Mouse (Mus musculus): ENCODE data around the gene Slc36a1.

Gene Slc36a1

DNA sequence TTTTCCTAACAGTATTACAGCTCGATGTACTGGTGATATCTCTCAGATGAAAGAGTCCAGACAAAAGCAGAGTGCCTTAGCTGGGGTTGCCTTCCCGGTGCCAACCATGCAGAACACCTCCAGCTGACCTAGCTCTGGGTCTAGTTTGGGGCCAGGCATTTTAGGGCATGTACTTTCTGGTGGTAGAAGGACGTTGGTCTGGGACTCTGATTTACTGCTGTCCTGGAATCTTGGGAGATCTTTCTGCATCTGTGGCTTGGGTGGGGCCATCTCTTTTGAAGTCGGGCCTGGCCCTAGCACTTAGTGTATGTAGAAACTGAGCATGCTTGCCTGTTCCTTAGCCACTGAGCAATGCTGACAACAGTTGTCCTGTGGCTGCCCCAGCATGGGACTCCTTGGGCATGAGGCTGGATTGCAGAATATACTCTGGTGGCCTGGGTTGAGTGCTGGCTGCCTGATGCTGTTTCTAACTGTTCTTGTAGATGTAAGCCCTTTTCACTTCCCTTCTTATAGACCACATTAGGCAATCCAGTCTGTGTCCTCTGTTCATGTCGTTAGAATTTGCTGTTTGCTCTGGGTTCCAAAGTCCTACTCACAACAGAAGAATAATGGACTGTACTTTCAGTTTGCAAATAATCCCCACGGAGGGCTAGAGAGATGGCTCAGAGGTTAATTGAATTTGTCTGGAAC lies 4.0 kb downstream of the Slc36a1 start:
- DNase-seq (ENCODE audit: extremely low spot score, low read depth, low spot score): no peak

DNA sequence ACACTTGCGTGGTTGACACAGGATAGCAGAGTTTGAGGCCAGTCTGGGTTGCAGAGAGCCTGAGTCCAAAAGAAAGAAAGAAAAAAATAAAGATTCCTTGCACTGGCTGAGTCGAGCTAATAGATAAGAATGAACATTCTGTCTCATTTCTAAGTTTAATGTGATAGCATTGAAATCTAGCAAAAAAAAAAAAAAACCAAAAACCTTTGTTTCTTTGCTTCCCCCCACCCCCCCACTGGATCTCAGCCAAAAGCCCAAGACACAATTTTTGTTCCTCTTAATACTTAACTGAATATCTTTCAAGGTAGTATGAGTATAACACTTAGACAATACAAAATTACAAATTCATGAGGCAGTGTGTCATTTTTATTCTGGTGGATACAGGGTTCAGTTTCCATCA lies 4.9 kb downstream of the Slc36a1 start:
- no peak for DNase-seq (ENCODE audit: extremely low spot score, low read depth, low spot score)

DNA sequence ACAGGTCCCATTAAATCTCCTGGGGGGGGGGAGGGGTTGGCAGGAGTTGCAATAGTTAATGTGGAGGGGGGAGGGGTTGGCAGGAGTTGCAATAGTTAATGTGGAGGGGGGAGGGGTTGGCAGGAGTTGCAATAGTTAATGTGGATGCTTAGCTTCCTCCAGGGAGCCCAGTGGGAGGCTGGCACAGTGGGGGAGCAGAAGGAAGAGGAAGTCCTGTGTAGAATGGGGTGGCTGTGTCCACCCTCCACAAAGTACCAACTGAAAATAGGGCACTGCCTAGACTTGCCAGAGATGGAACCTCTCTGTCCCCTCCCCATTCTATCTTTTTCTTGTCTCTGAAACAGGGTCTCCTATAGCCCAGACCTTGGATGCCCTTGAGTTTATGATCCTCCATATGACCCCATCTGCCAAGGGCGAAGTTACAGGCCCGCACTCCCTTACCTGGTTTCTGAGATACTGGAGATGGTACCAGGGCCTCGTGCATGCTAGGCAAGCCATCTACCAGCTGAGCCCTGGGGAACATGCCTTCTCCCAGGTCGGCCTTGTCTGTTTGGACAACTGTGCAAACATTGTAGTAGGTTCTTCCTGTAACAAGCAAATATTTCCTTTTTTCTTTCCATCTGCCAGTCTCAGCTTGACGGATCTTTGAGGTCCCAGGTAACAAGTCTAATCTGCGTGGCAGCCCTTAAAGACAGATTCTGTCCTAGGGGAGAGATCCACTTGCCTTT lies 5.6 kb downstream of the Slc36a1 start:
- no peak for DNase-seq (ENCODE audit: extremely low spot score, low read depth, low spot score)

DNA sequence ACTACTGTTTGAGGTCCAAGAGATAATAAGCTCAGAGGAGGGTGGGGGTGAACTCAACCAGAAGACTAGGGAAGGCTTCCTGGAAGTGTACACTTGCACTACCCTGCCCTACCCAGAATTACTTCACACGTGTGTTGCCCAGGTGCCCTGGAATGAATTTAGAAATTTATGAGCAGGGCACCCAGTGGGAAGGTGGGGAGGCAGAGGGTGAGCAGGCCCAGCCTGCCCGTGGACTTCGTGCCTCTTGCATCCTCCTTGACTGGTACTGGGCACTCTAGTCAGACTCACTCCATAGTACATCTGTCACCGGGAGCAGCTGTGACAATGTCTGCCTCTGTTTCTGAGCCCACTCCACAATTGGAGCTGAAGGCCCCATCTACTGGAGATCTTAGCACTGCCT lies 9.4 kb downstream of the Slc36a1 start:
- no peak for DNase-seq (ENCODE audit: extremely low spot score, low read depth, low spot score)

DNA sequence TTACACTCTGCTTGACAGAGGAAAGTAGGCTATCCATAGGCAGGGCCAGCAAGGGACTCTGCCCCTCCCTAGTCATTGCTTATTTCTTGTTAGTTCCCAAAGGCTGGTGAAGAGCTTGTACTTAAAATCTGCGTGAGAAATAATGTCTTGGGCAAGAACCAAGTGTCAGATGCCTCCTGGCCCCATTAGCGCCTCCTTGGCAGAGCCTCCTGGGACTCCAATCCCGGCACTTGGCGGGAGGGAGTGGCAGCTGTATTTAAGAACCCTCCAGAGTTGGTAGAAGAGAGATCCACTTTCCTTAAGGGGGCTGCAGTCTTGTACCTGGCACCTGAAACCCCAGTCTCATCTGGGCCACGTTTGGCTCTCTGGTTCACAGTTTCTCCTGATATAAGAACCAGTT lies 10.0 kb downstream of the Slc36a1 start:
- DNase-seq (ENCODE audit: extremely low spot score, low read depth, low spot score): no peak

DNA sequence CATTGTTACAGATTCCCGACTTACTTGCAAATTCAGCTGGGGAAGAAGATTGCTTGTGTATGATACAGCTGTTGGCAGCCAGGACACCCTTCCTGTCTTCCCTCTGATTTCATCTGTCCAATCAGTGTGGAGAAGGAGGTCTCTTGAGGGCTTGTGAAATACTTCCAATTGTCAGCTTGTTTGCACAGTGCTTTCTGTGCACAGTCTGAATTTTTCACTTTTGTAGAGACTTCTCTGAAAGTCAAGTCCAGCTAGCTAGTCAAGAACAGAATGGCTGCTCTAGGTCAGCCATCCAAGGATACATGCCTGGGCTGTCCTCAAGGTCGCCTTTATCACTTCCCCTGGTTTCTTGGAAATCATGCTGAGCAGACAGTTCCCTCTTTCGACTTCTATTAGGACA lies 10.8 kb downstream of the Slc36a1 start:
- DNase-seq (ENCODE audit: extremely low spot score, low read depth, low spot score): no peak

DNA sequence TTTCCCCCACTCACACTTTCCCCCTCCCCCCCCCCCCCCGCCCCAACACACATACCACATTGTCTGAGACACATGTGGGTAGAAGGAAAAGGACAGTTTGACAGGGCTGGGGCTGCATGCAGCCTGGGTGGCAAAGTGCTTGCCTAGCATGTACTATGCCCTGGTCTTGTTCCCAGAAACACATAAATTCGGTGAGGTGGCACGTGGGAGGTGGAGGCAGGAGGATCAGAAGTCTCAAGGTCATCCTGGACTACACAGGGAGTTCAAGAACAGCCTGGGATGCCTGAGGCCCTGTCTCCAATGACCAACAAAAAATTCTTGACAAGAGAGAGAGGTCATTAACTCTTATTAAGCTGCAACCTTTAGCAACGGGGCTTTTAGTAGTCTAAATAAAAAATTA lies 11.9 kb downstream of the Slc36a1 start:
- DNase-seq (ENCODE audit: extremely low spot score, low read depth, low spot score): no peak

DNA sequence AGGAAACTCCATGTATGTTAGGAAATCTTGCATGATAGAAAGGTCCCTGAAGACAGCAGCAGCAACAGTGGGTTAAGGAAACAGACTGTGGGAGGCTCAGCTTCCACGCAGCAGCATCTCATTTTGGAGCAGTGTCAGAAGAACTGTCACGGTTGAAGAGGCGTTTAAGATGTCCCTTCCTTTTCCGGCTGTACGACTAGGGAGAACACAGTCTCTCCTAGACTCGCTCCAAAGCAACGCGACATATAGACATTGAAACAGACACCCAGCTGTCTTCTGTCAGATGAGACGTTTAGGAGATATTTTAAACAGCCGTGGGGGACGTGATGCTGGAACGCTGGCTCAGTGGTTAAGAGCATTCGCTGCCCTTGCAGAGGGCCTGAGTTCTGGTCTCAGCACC lies 12.7 kb downstream of the Slc36a1 start:
- DNase-seq (ENCODE audit: extremely low spot score, low read depth, low spot score): no peak

DNA sequence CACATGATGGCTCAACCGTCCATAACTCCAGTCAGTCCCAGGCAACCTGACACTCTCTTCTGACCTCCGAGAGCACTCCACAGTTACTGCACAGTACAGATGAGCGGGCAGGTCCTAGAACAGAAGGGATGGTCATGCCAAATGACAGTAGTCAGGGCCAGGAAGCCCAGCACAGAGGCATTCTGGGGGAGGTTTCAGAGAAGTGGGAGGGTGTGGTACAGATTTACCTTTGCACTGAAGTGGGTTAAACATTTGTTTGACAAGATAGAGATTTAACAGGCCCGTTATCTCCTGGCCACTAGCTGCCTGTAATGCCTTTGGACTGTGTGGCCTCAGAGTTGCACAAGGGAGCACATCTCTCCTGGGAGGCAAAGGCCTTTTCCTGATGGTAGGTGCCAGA lies 13.3 kb downstream of the Slc36a1 start:
- no peak for DNase-seq (ENCODE audit: extremely low spot score, low read depth, low spot score)

DNA sequence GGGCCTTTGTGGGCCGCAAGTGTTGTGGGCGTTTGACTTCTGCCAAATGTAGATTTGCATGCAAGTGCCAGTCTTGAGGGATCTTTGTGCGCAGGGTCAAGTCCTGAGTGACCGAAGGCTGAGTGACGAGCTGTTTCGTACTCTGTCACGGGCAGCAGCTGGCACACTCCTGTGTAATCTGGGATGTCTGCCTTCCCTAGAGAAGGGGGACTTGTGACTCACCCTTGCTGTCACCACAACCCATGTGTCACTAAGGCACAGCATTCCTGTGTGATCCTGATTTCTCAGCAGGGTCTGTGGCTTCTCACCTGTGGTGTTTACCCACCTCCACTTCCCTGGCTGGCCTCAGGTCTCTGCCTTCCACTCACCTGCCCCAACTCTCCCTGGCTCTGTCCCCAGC lies 13.7 kb downstream of the Slc36a1 start:
- DNase-seq (ENCODE audit: extremely low spot score, low read depth, low spot score): no peak

DNA sequence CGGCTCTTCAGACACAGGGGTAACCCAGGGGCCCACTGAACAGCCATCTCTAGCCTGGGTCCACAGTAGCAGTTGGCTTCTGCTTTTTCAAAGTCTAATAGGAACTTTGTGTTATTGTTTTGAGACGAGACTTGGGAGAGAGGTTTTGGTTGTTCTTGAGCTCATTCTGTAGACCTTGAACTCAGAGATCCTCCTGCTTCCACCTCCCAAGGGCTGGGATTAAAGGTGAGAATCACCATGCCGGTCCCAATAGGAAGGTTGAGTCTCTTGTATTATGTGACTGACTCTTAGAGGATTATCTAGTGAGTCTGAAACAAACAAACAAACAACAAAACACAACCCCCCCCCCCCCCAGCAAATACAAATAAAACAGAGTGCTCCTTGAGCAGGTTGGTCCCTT lies 14.3 kb downstream of the Slc36a1 start:
- DNase-seq (ENCODE audit: extremely low spot score, low read depth, low spot score): no peak

DNA sequence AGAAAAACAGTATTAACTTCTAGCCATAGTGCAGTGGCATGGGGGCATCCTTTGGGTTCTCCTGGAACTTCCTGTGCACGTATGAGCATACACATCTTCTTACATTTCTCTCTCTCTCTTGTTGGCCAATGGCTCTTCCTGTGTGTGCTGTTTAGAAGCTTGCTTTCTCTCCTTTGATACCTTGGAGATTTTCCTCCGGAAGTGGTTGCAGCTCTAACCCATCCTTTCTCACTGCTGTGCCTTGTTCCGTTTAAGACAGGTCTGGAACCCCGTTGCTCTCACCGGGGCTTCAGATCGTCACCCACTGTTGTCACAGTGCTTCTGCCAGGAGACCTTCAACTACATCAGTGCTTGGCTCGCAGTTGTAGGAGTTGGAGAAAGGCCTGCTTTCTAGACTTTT lies 17.2 kb downstream of the Slc36a1 start:
- DNase-seq (ENCODE audit: extremely low spot score, low read depth, low spot score): no peak

DNA sequence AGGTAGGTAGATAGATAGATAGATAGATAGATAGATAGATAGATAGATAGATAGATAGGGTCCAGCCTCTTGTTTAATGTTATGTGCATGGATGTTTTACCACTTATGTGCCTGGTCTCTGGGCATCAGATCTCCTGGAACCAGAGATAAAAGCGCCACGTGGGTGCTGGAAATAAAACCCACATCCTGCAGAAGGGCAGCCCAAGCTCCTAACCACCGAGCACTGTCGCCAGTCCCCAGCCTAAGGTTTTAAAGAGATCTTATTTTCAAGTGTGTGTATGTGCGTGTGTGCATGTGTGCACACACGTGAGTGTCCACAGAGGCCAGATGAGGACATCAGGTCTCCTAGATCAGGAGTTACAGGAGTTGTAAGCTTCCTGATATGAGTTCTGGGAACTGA lies 26.9 kb downstream of the Slc36a1 start:
- DNase-seq (ENCODE audit: extremely low spot score, low read depth, low spot score): no peak

DNA sequence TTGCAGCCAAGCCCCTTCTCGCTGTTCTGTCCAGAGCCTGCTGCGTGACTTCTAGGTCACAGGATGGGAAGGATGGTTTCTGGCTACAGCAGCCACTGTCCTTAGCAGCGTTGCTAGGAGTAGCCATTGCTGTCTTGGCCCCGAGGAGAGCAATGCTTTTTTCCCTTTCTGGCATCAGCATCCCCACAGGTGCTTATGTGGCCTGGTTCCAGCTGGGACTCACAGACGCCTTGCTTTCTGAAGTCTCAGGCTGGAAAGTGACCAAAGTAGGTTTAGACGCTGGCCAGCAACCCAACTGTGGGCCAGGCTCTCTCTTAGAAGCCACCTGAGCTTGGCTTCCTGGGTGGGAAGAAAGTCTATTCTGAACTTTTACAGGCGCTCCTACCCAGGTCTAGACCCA lies 30.1 kb downstream of the Slc36a1 start:
- DNase-seq (ENCODE audit: extremely low spot score, low read depth, low spot score): no peak

DNA sequence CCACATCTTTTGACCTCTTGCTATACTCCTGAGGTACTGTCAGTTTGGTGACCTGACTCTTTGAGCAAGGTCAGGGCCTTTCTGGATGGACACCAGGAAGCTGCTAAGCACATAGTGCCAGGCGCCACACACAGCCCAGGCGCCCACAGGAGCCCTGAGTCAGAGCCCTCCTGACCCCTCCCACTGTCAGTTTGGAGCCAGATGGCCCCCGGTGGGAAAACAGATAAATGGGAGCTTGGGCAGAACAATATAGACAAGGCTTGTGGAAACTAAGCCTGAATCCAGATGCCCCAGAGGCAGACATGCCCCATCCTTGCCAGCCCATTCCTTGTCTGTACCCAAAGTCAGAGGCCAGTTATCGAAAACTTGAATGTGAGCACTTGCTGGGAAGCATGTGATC lies 30.6 kb downstream of the Slc36a1 start:
- DNase-seq (ENCODE audit: extremely low spot score, low read depth, low spot score): no peak

DNA sequence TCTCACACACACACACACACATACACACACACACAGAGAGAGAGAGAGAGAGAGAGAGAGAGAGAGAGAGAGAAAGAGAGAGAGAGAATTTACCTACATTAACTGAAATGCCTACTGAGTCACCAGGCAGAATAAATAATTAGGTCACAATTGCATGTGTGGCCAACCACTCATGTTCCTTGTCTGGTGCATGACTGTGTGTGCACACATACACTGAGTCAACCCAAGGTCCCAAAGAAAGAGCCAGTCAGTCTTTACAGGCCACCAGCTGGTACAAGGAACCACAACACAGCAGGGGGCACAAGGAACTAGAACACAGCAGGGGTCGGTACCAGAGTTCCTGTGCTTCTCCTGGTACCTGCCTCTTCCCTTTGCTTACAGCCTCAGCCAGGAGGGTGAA lies 32.7 kb downstream of the Slc36a1 start:
- no peak for DNase-seq (ENCODE audit: extremely low spot score, low read depth, low spot score)

DNA sequence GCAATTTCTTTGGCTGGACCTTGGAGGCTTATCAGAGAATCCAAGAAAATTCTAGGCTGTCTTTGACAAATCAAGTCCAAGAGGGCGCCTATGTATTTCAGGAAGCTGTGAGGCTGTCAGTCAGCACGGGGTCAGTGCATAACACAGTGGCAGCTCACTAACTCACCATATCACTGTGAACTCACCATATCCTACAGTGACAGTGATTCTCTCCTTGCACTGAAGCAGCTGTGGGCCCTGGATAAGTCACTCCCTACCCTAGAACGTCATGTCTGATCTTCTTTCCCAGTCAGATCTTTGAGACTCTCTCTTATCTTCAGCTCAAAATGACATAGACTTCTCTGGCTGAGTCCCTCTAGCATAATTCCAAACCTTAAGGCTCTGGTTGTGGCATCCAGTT lies 35.3 kb downstream of the Slc36a1 start:
- no peak for DNase-seq (ENCODE audit: extremely low spot score, low read depth, low spot score)

DNA sequence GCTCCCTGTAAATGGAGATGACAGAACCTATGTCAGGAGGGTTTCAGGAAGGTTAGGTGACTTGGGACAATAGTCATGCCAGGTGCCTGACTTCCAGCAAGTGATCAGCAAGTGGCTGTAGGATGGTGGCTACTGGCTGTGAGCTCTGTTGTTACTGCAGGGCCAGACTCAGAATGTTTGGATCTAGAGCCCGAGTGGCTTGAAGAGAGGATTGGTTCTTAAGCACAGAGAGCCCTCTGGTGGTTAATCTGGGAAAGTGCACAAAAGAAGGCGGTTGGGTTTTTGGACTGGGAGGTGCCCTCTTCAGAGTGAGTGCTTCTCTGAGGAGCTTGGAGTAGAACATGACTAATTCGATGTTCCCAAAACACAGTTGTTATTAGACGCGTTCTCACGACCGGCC lies 36.4 kb downstream of the Slc36a1 start:
- peak; percentile 47 for DNase-seq (ENCODE audit: extremely low spot score, low read depth, low spot score)

DNA sequence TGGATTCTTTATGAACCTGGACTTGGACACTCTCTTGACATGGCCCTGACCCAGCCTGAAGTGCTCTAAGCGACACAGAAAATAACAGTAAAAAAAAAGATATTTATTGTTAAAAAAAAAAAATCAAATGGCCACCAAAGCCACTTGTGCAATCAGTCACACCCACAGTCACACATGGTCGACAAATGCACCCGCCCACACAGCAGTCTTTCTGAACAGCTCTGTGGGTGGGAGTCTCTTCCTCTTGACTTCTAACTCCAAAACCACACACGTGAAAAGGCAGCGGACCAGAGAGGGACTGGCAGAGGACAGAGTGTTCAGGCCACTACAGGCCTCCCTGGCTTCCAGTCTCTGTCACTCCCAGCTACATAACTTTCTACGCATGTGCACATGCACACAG lies 46.4 kb downstream of the Slc36a1 start:
- DNase-seq (ENCODE audit: extremely low spot score, low read depth, low spot score): no peak

DNA sequence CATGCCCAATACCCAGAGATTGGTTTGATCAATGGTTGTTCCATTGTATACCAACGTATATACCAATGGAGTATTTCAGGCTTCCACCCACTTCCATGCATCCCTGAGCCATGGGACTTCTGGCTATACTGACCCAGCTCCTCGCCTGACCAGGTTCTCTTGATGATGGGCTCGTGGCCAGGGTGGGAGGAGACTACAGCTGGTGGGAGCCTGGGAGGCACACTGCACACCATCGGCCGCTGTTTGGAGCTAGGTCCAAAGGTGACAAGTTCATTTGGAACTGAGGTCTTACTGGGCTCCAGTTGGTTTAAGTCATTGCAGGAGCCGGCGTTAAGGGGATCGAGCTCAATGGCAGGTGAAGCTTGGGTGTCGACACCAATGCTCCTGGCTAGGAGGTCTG lies 49.2 kb downstream of the Slc36a1 start:
- DNase-seq (ENCODE audit: extremely low spot score, low read depth, low spot score): no peak

DNA sequence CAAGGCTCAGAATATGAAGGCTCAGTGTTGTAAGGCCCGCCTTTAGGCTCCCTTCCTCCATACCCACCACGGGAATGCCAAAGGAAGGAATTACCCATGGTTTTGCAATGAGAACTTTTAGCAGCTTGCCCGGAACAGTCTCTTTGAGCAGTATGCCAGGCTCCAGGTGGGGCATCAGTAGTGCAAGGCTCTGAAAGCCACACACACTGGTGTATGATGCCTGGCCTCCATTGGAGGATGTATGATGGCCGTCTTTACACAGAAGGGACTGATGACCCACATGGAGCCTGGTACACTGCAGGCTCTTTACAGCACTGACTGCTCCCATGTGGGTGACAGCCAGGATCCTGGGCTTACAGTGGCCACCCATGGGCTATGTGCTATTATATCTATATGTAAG lies 57.0 kb downstream of the Slc36a1 start:
- DNase-seq (ENCODE audit: extremely low spot score, low read depth, low spot score): no peak

DNA sequence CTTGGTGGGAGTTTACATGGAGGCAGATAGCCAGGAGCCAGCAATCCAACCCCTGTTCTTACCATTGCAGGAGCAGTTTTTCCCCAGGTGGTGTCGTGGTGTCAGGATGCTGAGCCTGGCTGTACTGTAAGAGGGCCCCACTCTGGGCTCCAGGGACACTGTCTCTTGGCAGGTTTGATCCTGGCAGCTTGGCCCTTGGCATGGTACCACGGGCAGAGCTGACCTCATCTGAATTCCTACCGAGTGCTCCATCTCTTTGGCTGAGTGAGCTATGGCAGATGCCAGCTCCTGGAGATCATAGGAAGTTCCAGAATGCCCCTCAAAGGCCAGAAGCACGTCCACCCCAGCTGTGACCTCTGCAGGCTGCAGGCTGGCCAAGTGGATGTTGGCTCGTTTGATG lies 57.9 kb downstream of the Slc36a1 start:
- DNase-seq (ENCODE audit: extremely low spot score, low read depth, low spot score): no peak

DNA sequence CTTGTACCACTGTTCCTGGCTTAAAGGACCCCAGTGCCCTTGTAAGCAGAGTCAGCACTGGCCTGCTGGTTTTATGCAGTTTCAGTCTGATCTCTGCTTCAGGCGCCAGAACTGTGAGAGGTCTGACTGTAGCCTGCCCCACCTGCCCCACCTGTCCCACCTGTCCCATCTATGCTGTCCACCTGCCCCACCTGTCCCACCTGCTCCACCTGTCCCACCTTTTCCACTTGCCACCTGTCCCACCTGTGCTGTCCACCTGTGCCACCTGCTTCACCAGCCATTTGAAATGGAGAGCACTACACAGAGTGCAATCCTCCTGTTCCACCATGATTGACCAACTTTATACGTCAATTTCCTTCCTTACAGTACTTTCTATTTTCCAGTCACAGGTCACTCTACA lies 60.2 kb downstream of the Slc36a1 start:
- DNase-seq (ENCODE audit: extremely low spot score, low read depth, low spot score): no peak

Data from hindlimb bud, embryonic 11.5 days (tissue).